Mouse (Mus musculus) kidney, embryonic 14.5 days (tissue): ENCODE measurements around the gene Nphp4. TPM values are rescaled to one million over a fixed set of nuclear protein-coding genes. Genes with fewer than 3 reads are reported as not detected.

ENCODE experiments used
- ATAC-seq: fragments of 200-750 bp; cut with Nextera tagmentation; 2 replicates; pipeline ENCODE4 v1.8.0; 2017; ENCODE audit warnings: moderate number of reproducible peaks, mild to moderate bottlenecking, moderate TSS enrichment, moderate library complexity; ENCODE audit not compliant: low FRiP score, low TSS enrichment
- H3K27ac ChIP-seq: fragments of 300-500 bp; sonication (generic); 2 replicates; pipeline ENCODE4 v1.5.1; 2014; ENCODE audit warnings: low read depth, mild to moderate bottlenecking, low read length, moderate library complexity, mixed read lengths
- H3K27me3 ChIP-seq: fragments of 300-500 bp; sonication (generic); 2 replicates; pipeline ENCODE4 v1.6.1; 2014; ENCODE audit warnings: mild to moderate bottlenecking, low read length; ENCODE audit not compliant: control insufficient read depth, insufficient read depth
- H3K36me3 ChIP-seq: fragments of 300-500 bp; sonication (generic); 2 replicates; pipeline ENCODE4 v1.6.1; 2014; ENCODE audit warnings: low read length, mixed read lengths; ENCODE audit not compliant: control insufficient read depth, insufficient read depth
- H3K4me1 ChIP-seq: fragments of 300-500 bp; sonication (generic); 2 replicates; pipeline ENCODE4 v1.6.1; 2014; ENCODE audit warnings: low read length, mixed read lengths; ENCODE audit not compliant: control insufficient read depth, insufficient read depth
- H3K4me2 ChIP-seq: fragments of 300-500 bp; sonication (generic); replicated peaks from 2 replicates; pipeline ENCODE4 v1.6.1; 2014; ENCODE audit warnings: low read depth, mild to moderate bottlenecking, low read length
- H3K4me3 ChIP-seq: fragments of 300-500 bp; sonication (generic); 2 replicates; pipeline ENCODE4 v1.5.1; 2014; ENCODE audit warnings: mild to moderate bottlenecking, low read length
- H3K9ac ChIP-seq: fragments of 300-500 bp; sonication (generic); 2 replicates; pipeline ENCODE4 v1.6.1; 2014; ENCODE audit warnings: low read depth, mild to moderate bottlenecking, low read length, moderate library complexity
- H3K9me3 ChIP-seq: fragments of 300-500 bp; sonication (generic); 2 replicates; pipeline ENCODE4 v1.6.1; 2016; ENCODE audit warnings: low read length; ENCODE audit not compliant: control insufficient read depth
- WGBS: fragments of 180-500 bp; shearing (Covaris S2); extraction: QIAGEN DNeasy Blood & Tissue Kit; methylation state at CpG from one replicate; pipeline ENCODE4 v1.1.7; 2014; 5-methylcytosine and 5-hydroxymethylcytosine counted together
- polyA plus RNA-seq: library from polyadenylated mRNA; unstranded; fragments of >200 nt; fragmentation: Nextera tagmentation; extraction: Ambion mirVana; gene quantifications from 2 replicates; pipeline ENCODE4 v1.2.1, GENCODE M21; 2014

Gene Nphp4
- 3.3 and 3.7 TPM in 2 replicates for polyA plus RNA-seq

- Histone ChIP-seq H3K36me3 (no peaks in the 10 kb centered on the region), H3K4me1 (peaks cover 13% of the 10 kb centered on the region), H3K9ac (peak within 1 kb of the TSS; percentile 86), H3K9me3 (peaks cover 6% of the 10 kb centered on the region; the same call in 1 of the 2 replicates), H3K4me3 (peak within 1 kb of the TSS; percentile 80), H3K27me3 (peaks cover 9% of the 10 kb centered on the region; the same call in 1 of the 2 replicates), H3K4me2 (peak within 1 kb of the TSS; percentile 79), H3K27ac (peak within 1 kb of the TSS; percentile 74; the same call in 1 of the 2 replicates)
- ATAC-seq: 0 out of 2 replicates have a peak, but pooled peaks have one; percentile 0
- 3% methylated on average over 18 of the region's 18 CpGs for WGBS
These were observed at the start of gene Nphp4 for GRCm38 (mm10) chr4:152476427-152477023. TSS of gene Nphp4 (plus strand) at chr4:152476706.

GRCm38 (mm10) chr4:152428259-152428658, 48.2 kb upstream of the Nphp4 start:
- Histone ChIP-seq H3K9me3 (no peaks in the 10 kb centered on the region), H3K4me2 (no peak overlapping the region), H3K36me3 (no peaks in the 10 kb centered on the region), H3K27ac (no peak overlapping the region), H3K4me1 (no peaks in the 10 kb centered on the region), H3K27me3 (no peaks in the 10 kb centered on the region), H3K9ac (no peak overlapping the region), H3K4me3 (no peak overlapping the region)
- WGBS: 69% methylated on average over 8 of the region's 8 CpGs
- ATAC-seq: no peak

- no peak for ATAC-seq
These were observed 44.2 kb upstream of the Nphp4 start for GRCm38 (mm10) chr4:152432308-152432707.

GRCm38 (mm10) chr4:152434836-152435235, 41.7 kb upstream of the Nphp4 start:
- no peaks in the 10 kb centered on the region for H3K36me3 ChIP-seq
- no peak overlapping the region for H3K4me3 ChIP-seq
- H3K4me1 ChIP-seq: no peaks in the 10 kb centered on the region
- H3K4me2 ChIP-seq: peak overlapping the region; percentile 33
- 1% methylated on average over 9 of the region's 9 CpGs for WGBS
- H3K27ac ChIP-seq: no peak overlapping the region
- no peaks in the 10 kb centered on the region for H3K9me3 ChIP-seq
- H3K27me3 ChIP-seq: no peaks in the 10 kb centered on the region
- peak; percentile 86 for ATAC-seq
- no peak overlapping the region for H3K9ac ChIP-seq

More at GRCm38 (mm10) chr4:152432308-152432707, 44.2 kb upstream of the Nphp4 start:
- H3K36me3 ChIP-seq: no peaks in the 10 kb centered on the region
- no peaks in the 10 kb centered on the region for H3K27me3 ChIP-seq
- H3K4me2 ChIP-seq: no peak overlapping the region
- H3K4me1 ChIP-seq: no peaks in the 10 kb centered on the region
- no peak overlapping the region for H3K27ac ChIP-seq
- H3K9ac ChIP-seq: no peak overlapping the region
- no peak overlapping the region for H3K4me3 ChIP-seq
- H3K9me3 ChIP-seq: no peaks in the 10 kb centered on the region
- 57% methylated on average over 5 of the region's 5 CpGs for WGBS

- Histone ChIP-seq H3K36me3 (no peaks in the 10 kb centered on the region), H3K27me3 (no peaks in the 10 kb centered on the region), H3K4me3 (no peak overlapping the region), H3K4me1 (no peaks in the 10 kb centered on the region), H3K9me3 (no peaks in the 10 kb centered on the region), H3K4me2 (peak overlapping the region; percentile 33), H3K27ac (no peak overlapping the region), H3K9ac (no peak overlapping the region)
- WGBS: 13% methylated on average over 10 of the region's 10 CpGs
- ATAC-seq: peak; percentile 78
These were observed 41.3 kb upstream of the Nphp4 start for GRCm38 (mm10) chr4:152435255-152435654.

- no peak overlapping the region for H3K9ac ChIP-seq
- ATAC-seq: no peak
- H3K36me3 ChIP-seq: no peaks in the 10 kb centered on the region
These were observed 35.6 kb upstream of the Nphp4 start for GRCm38 (mm10) chr4:152440882-152441281.

GRCm38 (mm10) chr4:152441536-152441935, 35.0 kb upstream of the Nphp4 start:
- no peaks in the 10 kb centered on the region for H3K27me3 ChIP-seq
- no peak for ATAC-seq
- no peak overlapping the region for H3K27ac ChIP-seq
- H3K9me3 ChIP-seq: no peaks in the 10 kb centered on the region
- H3K4me1 ChIP-seq: no peaks in the 10 kb centered on the region
- H3K4me3 ChIP-seq: no peak overlapping the region
- no peak overlapping the region for H3K9ac ChIP-seq
- H3K4me2 ChIP-seq: no peak overlapping the region
- no peaks in the 10 kb centered on the region for H3K36me3 ChIP-seq
- 40% methylated on average over 9 of the region's 9 CpGs for WGBS

More at GRCm38 (mm10) chr4:152440882-152441281, 35.6 kb upstream of the Nphp4 start:
- no peaks in the 10 kb centered on the region for H3K27me3 ChIP-seq
- no peak overlapping the region for H3K4me2 ChIP-seq
- WGBS: 69% methylated on average over 9 of the region's 9 CpGs
- no peak overlapping the region for H3K27ac ChIP-seq
- H3K4me3 ChIP-seq: no peak overlapping the region
- no peaks in the 10 kb centered on the region for H3K4me1 ChIP-seq
- no peaks in the 10 kb centered on the region for H3K9me3 ChIP-seq

GRCm38 (mm10) chr4:152446178-152446577, 30.3 kb upstream of the Nphp4 start:
- no peaks in the 10 kb centered on the region for H3K36me3 ChIP-seq
- WGBS: 81% methylated on average over 10 of the region's 10 CpGs
- H3K4me2 ChIP-seq: no peak overlapping the region
- H3K4me1 ChIP-seq: no peaks in the 10 kb centered on the region
- H3K9ac ChIP-seq: no peak overlapping the region
- H3K27ac ChIP-seq: no peak overlapping the region
- no peak for ATAC-seq
- no peak overlapping the region for H3K4me3 ChIP-seq
- H3K27me3 ChIP-seq: no peaks in the 10 kb centered on the region
- no peaks in the 10 kb centered on the region for H3K9me3 ChIP-seq

- Histone ChIP-seq H3K9me3 (no peaks in the 10 kb centered on the region), H3K4me2 (no peak overlapping the region), H3K27me3 (no peaks in the 10 kb centered on the region), H3K9ac (no peak overlapping the region), H3K4me1 (no peaks in the 10 kb centered on the region), H3K27ac (no peak overlapping the region), H3K4me3 (no peak overlapping the region), H3K36me3 (no peaks in the 10 kb centered on the region)
- ATAC-seq: no peak
- WGBS: 83% methylated on average over 22 of the region's 22 CpGs
These were observed 28.5 kb upstream of the Nphp4 start for GRCm38 (mm10) chr4:152447731-152448665.
